Mouse (Mus musculus) limb, embryonic 11.5 days (tissue): Measurements from ENCODE around the gene Mrm3. TPM values are rescaled to one million over a fixed set of nuclear protein-coding genes. Genes with fewer than 3 reads are reported as not detected.

Experiments used
- ATAC-seq: fragments of 200-750 bp; cut with Nextera tagmentation; 2 replicates; pipeline ENCODE4 v1.8.0; 2017; ENCODE audit warnings: low read depth; ENCODE audit not compliant: insufficient number of reproducible peaks, low FRiP score, low TSS enrichment
- DNase-seq: peaks from one replicate; pipeline ENCODE4 v3.0.0-alpha.2; 2015; ENCODE audit warnings: low spot score
- H3K27ac ChIP-seq: fragments of 300-500 bp; sonication (generic); replicated peaks from 2 replicates; pipeline ENCODE4 v1.5.1; 2014; ENCODE audit warnings: low read depth, mild to moderate bottlenecking, low read length
- H3K27me3 ChIP-seq: fragments of 300-500 bp; sonication (generic); 2 replicates; pipeline ENCODE4 v1.6.1; 2014; ENCODE audit warnings: mild to moderate bottlenecking, low read length, mixed read lengths; ENCODE audit not compliant: control insufficient read depth, insufficient read depth
- H3K36me3 ChIP-seq: fragments of 300-500 bp; sonication (generic); 2 replicates; pipeline ENCODE4 v1.6.1; 2014; ENCODE audit warnings: mild to moderate bottlenecking, low read length, moderate library complexity, mixed read lengths; ENCODE audit not compliant: control insufficient read depth, insufficient read depth
- H3K4me1 ChIP-seq: fragments of 300-500 bp; sonication (generic); 2 replicates; pipeline ENCODE4 v1.6.1; 2014; ENCODE audit warnings: low read length, mixed read lengths; ENCODE audit not compliant: control insufficient read depth, insufficient read depth
- H3K4me2 ChIP-seq: fragments of 300-500 bp; sonication (generic); 2 replicates; pipeline ENCODE4 v1.6.1; 2014; ENCODE audit warnings: low read depth, mild to moderate bottlenecking, moderate library complexity; ENCODE audit not compliant: severe bottlenecking
- H3K4me3 ChIP-seq: fragments of 300-500 bp; sonication (generic); 2 replicates; pipeline ENCODE4 v1.5.1; 2014; ENCODE audit warnings: low read depth, low read length
- H3K9ac ChIP-seq: fragments of 300-500 bp; sonication (generic); 2 replicates; pipeline ENCODE4 v1.6.1; 2014; ENCODE audit warnings: mild to moderate bottlenecking, low read length
- H3K9me3 ChIP-seq: fragments of 300-500 bp; sonication (generic); 2 replicates; pipeline ENCODE4 v1.6.1; 2016; ENCODE audit warnings: low read length; ENCODE audit not compliant: control insufficient read depth
- WGBS: fragments of 180-500 bp; shearing (Covaris S2); extraction: QIAGEN DNeasy Blood & Tissue Kit; methylation state at CpG from one replicate; pipeline ENCODE4 v1.1.7; 2014; 5-methylcytosine and 5-hydroxymethylcytosine counted together
- polyA plus RNA-seq: library from polyadenylated mRNA; unstranded; fragments of >200 nt; fragmentation: Nextera tagmentation; extraction: Ambion mirVana; gene quantifications from 2 replicates; pipeline ENCODE4 v1.2.1, GENCODE M21; 2014

The Mrm3 gene
- polyA plus RNA-seq, 1 experiment from 2014 or later = 24.0 TPM

GRCm38 (mm10) chr11:76268521-76269065 is 25.1 kb downstream of the Mrm3 start:
- Histone ChIP-seq H3K27ac (no peak overlapping the region), H3K9ac (no peak overlapping the region), H3K4me3 (no peak overlapping the region), H3K9me3 (no peaks in the 10 kb centered on the region), H3K27me3 (no peaks in the 10 kb centered on the region), H3K4me2 (no peak overlapping the region), H3K4me1 (peaks cover 6% of the 10 kb centered on the region; the same call in 1 of the 2 replicates), H3K36me3 (peaks cover 2% of the 10 kb centered on the region; the same call in 1 of the 2 replicates)
- DNase-seq (no peak), ATAC-seq (no peak)
- 79% methylated on average over 6 of the region's 6 CpGs for WGBS

GRCm38 (mm10) chr11:76272440-76272839 is 28.9 kb downstream of the Mrm3 start:
- 87% methylated on average over 4 of the region's 4 CpGs for WGBS
- peaks cover 2% of the 10 kb centered on the region; the same call in 1 of the 2 replicates for H3K36me3 ChIP-seq
- no peak overlapping the region for H3K4me3 ChIP-seq
- H3K27me3 ChIP-seq = no peaks in the 10 kb centered on the region
- H3K4me1 ChIP-seq = 0 out of 2 replicates have a peak, but pooled peaks cover 5% of the 10 kb centered on the region
- H3K9me3 ChIP-seq = no peaks in the 10 kb centered on the region
- no peak overlapping the region for H3K4me2 ChIP-seq
- DNase-seq (no peak), ATAC-seq (no peak)
- H3K9ac ChIP-seq = no peak overlapping the region
- H3K27ac ChIP-seq = no peak overlapping the region

DNA sequence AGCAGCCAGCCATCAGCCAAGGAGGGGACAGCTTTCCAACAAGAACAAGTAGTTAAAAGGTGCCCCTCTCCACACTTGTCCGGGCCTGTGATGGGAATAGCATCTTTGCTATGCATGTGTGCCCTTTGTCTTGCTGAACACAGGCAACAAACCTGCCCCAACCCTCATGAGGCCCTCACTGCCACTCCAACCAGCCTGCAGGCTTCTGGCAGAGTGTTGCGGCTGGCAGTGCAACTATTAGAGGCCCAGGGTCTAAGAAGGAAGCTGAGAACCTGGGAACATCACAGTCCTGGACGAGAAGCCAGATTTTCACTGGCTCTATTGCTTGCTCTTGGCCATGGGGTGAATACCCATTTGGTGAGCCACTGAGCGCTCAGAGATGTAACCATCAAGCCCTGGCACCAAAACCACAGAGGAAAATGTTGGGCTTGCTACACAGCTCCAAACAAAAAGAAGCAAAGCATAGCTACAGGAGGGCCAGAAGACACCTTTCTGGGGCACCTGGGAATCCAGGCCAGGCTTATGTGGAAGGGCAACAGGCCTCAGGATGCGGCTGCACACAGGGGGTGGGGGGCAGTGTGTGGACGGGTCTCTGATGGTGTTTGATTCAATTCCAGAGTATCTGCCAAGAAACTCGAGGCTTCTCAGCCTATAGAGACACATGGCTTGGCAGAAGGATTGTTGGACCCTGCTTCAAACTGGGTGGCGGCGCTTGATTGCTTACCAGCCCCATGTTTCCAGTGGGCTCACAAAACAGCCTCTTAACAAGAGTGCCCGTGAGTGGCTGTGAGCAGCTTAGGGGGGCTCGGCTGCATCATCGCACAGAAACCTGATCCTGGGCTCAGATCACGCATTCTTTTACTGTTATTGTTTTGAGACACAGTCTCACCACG is 35.7 kb downstream of the Mrm3 start:
- H3K4me3 ChIP-seq = no peak overlapping the region
- no peaks in the 10 kb centered on the region for H3K9me3 ChIP-seq
- no peak overlapping the region for H3K4me2 ChIP-seq
- no peaks in the 10 kb centered on the region for H3K36me3 ChIP-seq
- no peak for ATAC-seq
- H3K27me3 ChIP-seq = no peaks in the 10 kb centered on the region
- WGBS = 62% methylated on average over 14 of the region's 14 CpGs
- DNase-seq = peak; percentile 41
- H3K27ac ChIP-seq = no peak overlapping the region
- H3K9ac ChIP-seq = no peak overlapping the region
- peaks cover 8% of the 10 kb centered on the region; the same call in 1 of the 2 replicates for H3K4me1 ChIP-seq

GRCm38 (mm10) chr11:76279971-76280370 is 36.5 kb downstream of the Mrm3 start:
- Histone ChIP-seq H3K4me1 (peaks cover 8% of the 10 kb centered on the region; the same call in 1 of the 2 replicates), H3K4me2 (no peak overlapping the region), H3K4me3 (no peak overlapping the region), H3K27ac (no peak overlapping the region), H3K9me3 (no peaks in the 10 kb centered on the region), H3K9ac (no peak overlapping the region), H3K27me3 (no peaks in the 10 kb centered on the region), H3K36me3 (no peaks in the 10 kb centered on the region)
- 77% methylated on average over 2 of the region's 2 CpGs for WGBS
- DNase-seq = no peak
- no peak for ATAC-seq

DNA sequence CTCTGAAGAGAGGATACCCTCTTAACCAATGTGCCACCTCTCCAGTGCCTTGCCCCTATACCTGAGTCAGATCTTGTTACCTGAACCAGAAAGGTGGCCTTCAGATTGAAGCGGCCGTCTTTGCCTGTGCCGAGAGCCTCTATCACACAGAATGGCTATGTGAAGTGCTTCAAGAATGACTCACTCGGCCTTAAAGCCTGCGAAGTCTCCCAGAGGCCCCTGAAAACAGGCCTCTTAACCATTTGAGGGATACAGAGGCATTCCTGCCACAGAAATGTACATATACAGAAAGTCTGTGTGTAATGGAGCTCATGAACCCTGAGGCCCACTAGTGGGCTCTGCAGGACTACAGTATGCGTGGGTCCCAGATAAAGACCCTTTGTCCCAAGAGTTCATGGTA is 40.3 kb downstream of the Mrm3 start:
- no peak for ATAC-seq
- Histone ChIP-seq H3K9me3 (no peaks in the 10 kb centered on the region), H3K4me2 (no peak overlapping the region), H3K4me1 (peaks cover 32% of the 10 kb centered on the region), H3K27ac (no peak overlapping the region), H3K36me3 (no peaks in the 10 kb centered on the region), H3K4me3 (no peak overlapping the region), H3K9ac (no peak overlapping the region), H3K27me3 (no peaks in the 10 kb centered on the region)
- WGBS = 98% methylated on average over 6 of the region's 6 CpGs
- no peak for DNase-seq

DNA sequence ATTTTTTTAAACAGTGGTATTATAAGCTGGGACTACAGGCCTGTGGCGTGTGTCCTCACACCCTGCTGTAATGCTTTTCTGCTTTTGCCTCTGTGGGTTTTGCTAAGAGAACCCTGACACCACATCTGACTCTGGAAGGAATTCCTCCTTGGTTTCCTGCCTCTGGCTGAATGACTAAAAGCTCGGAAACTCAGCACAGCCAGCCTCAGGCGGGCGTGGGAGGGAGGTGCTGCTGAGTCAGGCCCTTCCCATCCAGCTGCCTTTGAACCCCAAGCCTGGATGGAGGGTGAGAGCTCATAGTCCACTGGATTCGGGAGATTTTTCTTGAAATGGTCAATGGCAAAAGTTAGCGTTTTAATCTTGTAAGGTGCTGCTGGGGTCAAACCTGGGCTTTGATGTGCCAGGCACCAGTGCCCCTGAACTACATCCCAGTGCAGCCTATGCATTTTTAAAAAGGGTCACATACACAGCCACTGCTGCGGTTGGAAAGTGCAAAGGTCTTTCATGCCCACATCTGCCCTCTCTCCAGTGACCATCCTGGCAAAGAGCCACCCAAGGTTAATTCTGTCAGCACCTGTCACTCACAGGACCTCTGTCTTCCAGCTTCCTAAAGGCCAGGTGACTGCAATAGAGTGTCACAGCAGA is 42.0 kb downstream of the Mrm3 start:
- peak; percentile 43 for DNase-seq
- no peak for ATAC-seq
- peaks cover 31% of the 10 kb centered on the region for H3K4me1 ChIP-seq
- H3K4me2 ChIP-seq = no peak overlapping the region
- H3K36me3 ChIP-seq = no peaks in the 10 kb centered on the region
- no peaks in the 10 kb centered on the region for H3K9me3 ChIP-seq
- no peak overlapping the region for H3K9ac ChIP-seq
- WGBS = 40% methylated on average over 7 of the region's 7 CpGs
- no peak overlapping the region for H3K4me3 ChIP-seq
- H3K27ac ChIP-seq = no peak overlapping the region
- H3K27me3 ChIP-seq = no peaks in the 10 kb centered on the region

- Histone ChIP-seq H3K4me1 (peaks cover 31% of the 10 kb centered on the region), H3K27ac (peak overlapping the region; percentile 40; the same call in 1 of the 2 replicates), H3K36me3 (no peaks in the 10 kb centered on the region), H3K4me3 (no peak overlapping the region), H3K27me3 (no peaks in the 10 kb centered on the region), H3K4me2 (no peak overlapping the region), H3K9ac (no peak overlapping the region), H3K9me3 (no peaks in the 10 kb centered on the region)
- no peak for ATAC-seq
- 44% methylated on average over 10 of the region's 10 CpGs for WGBS
- DNase-seq = peak; percentile 54
These were observed 43.1 kb downstream of the Mrm3 start for GRCm38 (mm10) chr11:76286534-76287126.

DNA sequence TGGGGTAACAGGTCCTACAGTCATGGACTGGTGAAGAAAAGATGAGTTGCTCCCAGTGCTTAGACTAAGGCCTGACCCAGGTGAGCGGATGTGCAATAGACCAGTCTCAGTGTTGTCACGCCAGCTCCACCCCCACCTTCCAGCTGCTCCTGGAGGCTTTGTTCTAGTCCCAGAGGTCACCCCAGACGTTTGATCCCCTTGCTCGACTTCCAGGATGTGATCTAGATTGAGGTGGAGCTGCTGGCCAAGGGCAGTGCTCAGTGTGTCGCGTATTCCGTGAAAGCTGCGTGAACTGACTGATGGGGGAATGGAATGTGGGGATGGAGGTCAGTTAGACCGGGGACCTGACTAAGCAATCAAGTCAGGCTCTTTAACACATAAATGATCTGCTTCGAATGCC is 43.8 kb downstream of the Mrm3 start:
- ATAC-seq (no peak), DNase-seq (peak; percentile 37)
- H3K27me3 ChIP-seq = no peaks in the 10 kb centered on the region
- no peaks in the 10 kb centered on the region for H3K36me3 ChIP-seq
- H3K4me3 ChIP-seq = no peak overlapping the region
- WGBS = 32% methylated on average over 10 of the region's 10 CpGs
- H3K9ac ChIP-seq = no peak overlapping the region; the same call in 1 of the 2 replicates
- H3K27ac ChIP-seq = no peak overlapping the region
- H3K4me2 ChIP-seq = no peak overlapping the region
- H3K4me1 ChIP-seq = peaks cover 34% of the 10 kb centered on the region
- H3K9me3 ChIP-seq = no peaks in the 10 kb centered on the region
